Mouse (Mus musculus): ENCODE measurements around the gene Lgals9.
"Not testable (repeated sequence)": the region's sequence is repeated elsewhere in the genome, so short reads cannot be mapped to it uniquely, and the experiment has no call there.

Gene Lgals9

GRCm38 (mm10) chr11:79007356-79007755 is 22.6 kb upstream of the Lgals9 start:
- DNase-seq (ENCODE audit: low spot score in 2 of 2) = not testable (repeated sequence)

- DNase-seq (ENCODE audit: low spot score in 2 of 2) = no peak
These were observed 21.7 kb upstream of the Lgals9 start for GRCm38 (mm10) chr11:79006417-79006816.

GRCm38 (mm10) chr11:79005578-79006394 is 21.0 kb upstream of the Lgals9 start:
- no peak for DNase-seq (ENCODE audit: low spot score in 2 of 2)

GRCm38 (mm10) chr11:79003769-79004638 is 19.3 kb upstream of the Lgals9 start:
- DNase-seq (ENCODE audit: low spot score in 2 of 2) = no peak

GRCm38 (mm10) chr11:79003053-79003768 is 18.5 kb upstream of the Lgals9 start:
- no peak for DNase-seq (ENCODE audit: low spot score in 2 of 2)

GRCm38 (mm10) chr11:79002551-79002951 is 17.8 kb upstream of the Lgals9 start:
- no peak for DNase-seq (ENCODE audit: low spot score in 2 of 2)

GRCm38 (mm10) chr11:79001871-79002270 is 17.1 kb upstream of the Lgals9 start:
- no peak for DNase-seq (ENCODE audit: low spot score in 2 of 2)

GRCm38 (mm10) chr11:78999118-78999517 is 14.4 kb upstream of the Lgals9 start:
- no peak for DNase-seq (ENCODE audit: low spot score in 2 of 2)

GRCm38 (mm10) chr11:78990875-78991543 is 6.3 kb upstream of the Lgals9 start:
- not testable (repeated sequence) for DNase-seq (ENCODE audit: low spot score in 2 of 2)

- no peak for DNase-seq (ENCODE audit: low spot score in 2 of 2)
These were observed 5.3 kb upstream of the Lgals9 start for GRCm38 (mm10) chr11:78990096-78990495.

GRCm38 (mm10) chr11:78989206-78989605 is 4.5 kb upstream of the Lgals9 start:
- not testable (repeated sequence) for DNase-seq (ENCODE audit: low spot score in 2 of 2)

GRCm38 (mm10) chr11:78986311-78987002 is 1.7 kb upstream of the Lgals9 start:
- DNase-seq (ENCODE audit: low spot score in 2 of 2) = no peak

- no peak for DNase-seq (ENCODE audit: low spot score in 2 of 2)
These were observed 759 bp upstream of the Lgals9 start for GRCm38 (mm10) chr11:78985505-78985904.

- no peak for DNase-seq (ENCODE audit: low spot score in 2 of 2)
These were observed 1.2 kb downstream of the Lgals9 start for GRCm38 (mm10) chr11:78983539-78983938.

- no peak for DNase-seq (ENCODE audit: low spot score in 2 of 2)
These were observed 2.0 kb downstream of the Lgals9 start for GRCm38 (mm10) chr11:78982513-78983291.

- no peak for DNase-seq (ENCODE audit: low spot score in 2 of 2)
These were observed 2.7 kb downstream of the Lgals9 start for GRCm38 (mm10) chr11:78982042-78982441.

GRCm38 (mm10) chr11:78980083-78980634 is 4.6 kb downstream of the Lgals9 start:
- no peak for DNase-seq (ENCODE audit: low spot score in 2 of 2)

- DNase-seq (ENCODE audit: low spot score in 2 of 2) = no peak
These were observed 6.3 kb downstream of the Lgals9 start for GRCm38 (mm10) chr11:78978176-78979019.

Data from frontal cortex, postnatal 10 days (tissue).